Mouse (Mus musculus) hindbrain, embryonic 11.5 days (tissue): Measurements from ENCODE around the gene AI481877. TPM values are rescaled to one million over a fixed set of nuclear protein-coding genes. Genes with fewer than 3 reads are reported as not detected.
A peak's percentile ranks its signal among the peaks of the same experiment; 100 is the strongest.

Source experiments
- ATAC-seq: fragments of 200-750 bp; cut with Nextera tagmentation; 2 replicates; pipeline ENCODE4 v1.8.0; 2017; ENCODE audit warnings: mild to moderate bottlenecking, moderate TSS enrichment, moderate library complexity; ENCODE audit not compliant: low FRiP score
- DNase-seq: peaks from one replicate; pipeline ENCODE4 v3.0.0-alpha.2; 2015; ENCODE audit warnings: low spot score
- H3K27ac ChIP-seq: fragments of 300-500 bp; sonication (generic); 2 replicates; pipeline ENCODE4 v1.5.1; 2014; ENCODE audit warnings: mild to moderate bottlenecking, low read depth, low read length
- H3K27me3 ChIP-seq: fragments of 300-500 bp; sonication (generic); 2 replicates; pipeline ENCODE4 v1.6.1; 2014; ENCODE audit warnings: mild to moderate bottlenecking, low read length, moderate library complexity, mixed read lengths; ENCODE audit not compliant: control insufficient read depth, insufficient read depth
- H3K36me3 ChIP-seq: fragments of 300-500 bp; sonication (generic); 2 replicates; pipeline ENCODE4 v1.6.1; 2014; ENCODE audit warnings: mild to moderate bottlenecking, low read length, moderate library complexity, mixed read lengths; ENCODE audit not compliant: control insufficient read depth, insufficient read depth
- H3K4me1 ChIP-seq: fragments of 300-500 bp; sonication (generic); replicated peaks from 2 replicates; pipeline ENCODE4 v1.6.1; 2014; ENCODE audit warnings: low read length, mixed read lengths; ENCODE audit not compliant: control insufficient read depth, insufficient read depth
- H3K4me2 ChIP-seq: fragments of 300-500 bp; sonication (generic); replicated peaks from 2 replicates; pipeline ENCODE4 v1.6.1; 2014; ENCODE audit warnings: mild to moderate bottlenecking, low read depth, low read length
- H3K4me3 ChIP-seq: fragments of 300-500 bp; sonication (generic); 2 replicates; pipeline ENCODE4 v1.5.1; 2014; ENCODE audit warnings: low read depth, low read length
- H3K9ac ChIP-seq: fragments of 300-500 bp; sonication (generic); 2 replicates; pipeline ENCODE4 v1.6.1; 2014; ENCODE audit warnings: low read depth, low read length
- H3K9me3 ChIP-seq: fragments of 300-500 bp; sonication (generic); 2 replicates; pipeline ENCODE4 v1.6.1; 2016; ENCODE audit warnings: low read length; ENCODE audit not compliant: control insufficient read depth
- WGBS: fragments of 180-500 bp; shearing (Covaris S2); extraction: QIAGEN DNeasy Blood & Tissue Kit; methylation state at CpG from one replicate; pipeline ENCODE4 v1.1.7; 2014; 5-methylcytosine and 5-hydroxymethylcytosine counted together
- polyA plus RNA-seq: library from polyadenylated mRNA; unstranded; fragments of >200 nt; fragmentation: Nextera tagmentation; extraction: Ambion mirVana; gene quantifications from 2 replicates; pipeline ENCODE4 v1.2.1, GENCODE M21; 2014

The AI481877 gene
- polyA plus RNA-seq, 1 experiment from 2014 or later = not detected

DNA sequence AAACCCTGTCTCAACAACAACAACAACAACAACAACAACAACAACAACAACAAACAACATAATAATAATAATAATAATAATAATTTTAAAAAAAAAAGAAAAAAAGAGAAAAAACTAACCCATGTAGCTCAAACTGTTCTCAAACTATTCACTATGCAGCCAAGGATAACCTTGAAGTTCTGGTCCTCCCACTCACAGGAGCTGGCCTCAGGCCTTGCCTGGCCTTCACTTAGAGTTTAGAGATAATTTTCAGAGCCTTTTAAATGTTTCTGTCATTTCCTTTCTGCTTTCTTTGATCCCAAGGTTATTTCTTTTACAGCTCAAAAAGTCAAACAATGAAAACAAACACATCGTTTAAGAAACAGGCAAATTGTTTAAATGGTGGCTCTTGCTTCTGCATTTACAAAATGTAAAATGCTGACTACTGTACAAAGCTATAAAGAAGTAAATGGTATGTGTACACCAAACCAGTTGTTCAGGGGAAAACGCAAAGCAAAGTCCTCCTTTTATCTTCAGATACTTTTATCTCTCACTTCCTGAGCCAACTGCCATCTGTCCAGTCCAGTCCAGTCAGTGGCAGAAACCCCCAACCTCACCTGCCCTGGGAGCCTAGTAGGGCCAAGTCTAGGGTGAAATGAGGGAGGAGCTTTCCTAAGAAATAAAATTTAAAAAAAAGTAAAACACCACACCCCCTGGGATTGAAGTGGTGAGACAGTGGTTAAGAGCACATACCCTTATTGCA lies 34.6 kb upstream of the AI481877 start:
- Histone ChIP-seq H3K4me2 (no peak overlapping the region), H3K27ac (no peak overlapping the region), H3K9me3 (no peaks in the 10 kb centered on the region), H3K9ac (no peak overlapping the region), H3K27me3 (no peaks in the 10 kb centered on the region), H3K4me1 (no peaks in the 10 kb centered on the region), H3K36me3 (no peaks in the 10 kb centered on the region), H3K4me3 (no peak overlapping the region)
- ATAC-seq = no peak
- DNase-seq = no peak
- 87% methylated on average over 2 of the region's 2 CpGs for WGBS

DNA sequence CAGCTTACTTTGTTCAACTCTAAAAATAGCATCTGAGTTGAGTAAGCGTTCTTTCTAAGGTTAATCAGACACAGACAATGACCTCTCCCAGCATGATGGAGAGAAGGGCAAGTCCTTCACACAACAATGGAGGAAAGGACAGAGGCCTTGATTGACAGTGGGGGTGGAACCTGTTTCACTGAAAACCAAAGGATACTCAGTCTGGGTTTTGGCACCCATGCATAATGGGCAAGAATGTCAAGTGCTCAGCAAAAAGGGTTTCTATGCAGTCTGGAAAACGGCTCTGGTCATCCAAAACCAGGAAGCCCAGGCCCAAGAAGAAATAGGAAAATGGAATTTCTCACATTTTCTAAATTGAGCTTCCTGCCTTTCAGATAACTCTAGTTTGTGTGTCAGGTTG lies 33.8 kb upstream of the AI481877 start:
- no peaks in the 10 kb centered on the region for H3K4me1 ChIP-seq
- ATAC-seq = no peak; the same call in 1 of the 2 replicates
- H3K27me3 ChIP-seq = no peaks in the 10 kb centered on the region
- no peak overlapping the region for H3K9ac ChIP-seq
- H3K4me3 ChIP-seq = no peak overlapping the region
- peak; percentile 24 for DNase-seq
- no peaks in the 10 kb centered on the region for H3K36me3 ChIP-seq
- WGBS = 20% methylated on average over 2 of the region's 2 CpGs
- H3K27ac ChIP-seq = no peak overlapping the region
- H3K9me3 ChIP-seq = no peaks in the 10 kb centered on the region
- H3K4me2 ChIP-seq = no peak overlapping the region

DNA sequence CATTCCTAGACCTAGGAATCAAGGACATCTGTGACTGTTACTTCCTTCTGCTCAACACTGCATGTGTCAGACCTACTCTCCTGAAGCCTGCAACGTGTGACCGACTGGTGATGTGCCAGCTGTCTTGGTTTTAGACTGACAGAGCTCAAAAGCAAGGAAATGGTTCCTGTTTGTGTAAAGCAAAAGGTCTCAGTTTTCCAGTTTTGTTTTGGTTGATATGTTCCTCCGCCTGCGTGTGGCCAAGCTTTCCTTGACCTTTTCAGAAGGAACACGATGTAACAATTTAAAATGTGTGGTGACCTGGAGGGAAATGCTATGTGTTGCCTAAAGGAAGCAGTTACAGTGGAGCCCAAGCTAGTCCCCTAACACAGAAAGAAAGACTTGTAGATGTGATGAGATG lies 31.2 kb upstream of the AI481877 start:
- Histone ChIP-seq H3K4me3 (no peak overlapping the region), H3K4me2 (no peak overlapping the region), H3K27me3 (no peaks in the 10 kb centered on the region), H3K4me1 (no peaks in the 10 kb centered on the region), H3K9ac (no peak overlapping the region), H3K9me3 (no peaks in the 10 kb centered on the region), H3K27ac (no peak overlapping the region), H3K36me3 (no peaks in the 10 kb centered on the region)
- WGBS = 85% methylated on average over 5 of the region's 5 CpGs
- no peak for DNase-seq
- ATAC-seq = no peak

DNA sequence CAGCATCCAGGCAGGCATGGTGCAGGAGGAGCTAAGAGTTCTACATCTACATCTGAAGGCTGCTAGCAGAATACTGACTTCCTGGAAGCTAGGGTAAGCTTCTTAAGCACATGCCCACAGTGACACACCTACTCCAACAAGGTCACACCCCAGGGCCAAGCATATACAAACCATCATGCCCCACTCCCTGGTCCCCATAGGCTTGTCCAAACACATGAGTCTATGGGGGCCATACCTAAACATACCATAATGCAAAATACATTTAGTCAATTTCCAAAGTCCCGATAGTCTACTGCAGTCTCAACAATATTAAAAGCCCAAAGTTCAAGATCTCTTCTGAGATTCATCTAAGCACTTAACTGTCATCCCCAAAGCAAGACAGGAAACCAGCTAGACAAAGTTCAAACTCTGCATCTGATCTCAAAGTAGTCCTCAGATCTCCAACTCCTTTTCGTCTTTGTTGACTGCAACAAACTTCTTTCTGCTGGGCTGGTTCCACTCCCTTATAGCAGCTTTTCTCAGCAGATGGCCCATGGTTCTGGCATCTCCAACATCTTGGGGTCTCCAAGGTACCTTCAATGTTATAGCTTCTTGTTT lies 28.6 kb upstream of the AI481877 start:
- no peak overlapping the region for H3K4me2 ChIP-seq
- no peaks in the 10 kb centered on the region for H3K9me3 ChIP-seq
- H3K9ac ChIP-seq = no peak overlapping the region
- H3K36me3 ChIP-seq = no peaks in the 10 kb centered on the region
- no peak for DNase-seq
- WGBS = 89% methylated on average over 2 of the region's 2 CpGs
- H3K27me3 ChIP-seq = no peaks in the 10 kb centered on the region
- H3K4me1 ChIP-seq = no peaks in the 10 kb centered on the region
- no peak overlapping the region for H3K27ac ChIP-seq
- ATAC-seq = no peak
- no peak overlapping the region for H3K4me3 ChIP-seq

DNA sequence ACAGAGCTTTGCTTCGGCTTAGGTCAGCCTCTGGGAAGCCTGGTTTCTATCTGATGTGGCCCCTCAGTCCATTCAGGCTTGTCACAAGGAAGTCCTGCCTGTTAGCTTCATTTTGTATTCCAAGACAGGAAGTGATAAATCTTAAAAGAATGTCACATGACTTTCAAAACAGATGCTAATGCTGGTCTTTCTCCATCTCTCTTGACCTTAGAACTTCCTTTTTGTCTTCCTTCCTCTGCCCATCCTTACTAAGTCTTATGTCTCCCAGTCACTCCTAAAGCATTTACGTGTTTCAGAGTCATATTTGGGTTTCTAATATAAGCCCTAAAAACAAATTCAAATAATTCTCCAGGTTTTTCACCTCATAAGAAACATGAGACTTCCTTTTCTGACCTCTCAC lies 25.3 kb upstream of the AI481877 start:
- Histone ChIP-seq H3K4me2 (no peak overlapping the region), H3K27ac (no peak overlapping the region), H3K4me1 (no peaks in the 10 kb centered on the region), H3K9me3 (no peaks in the 10 kb centered on the region), H3K36me3 (no peaks in the 10 kb centered on the region), H3K4me3 (no peak overlapping the region), H3K9ac (no peak overlapping the region), H3K27me3 (no peaks in the 10 kb centered on the region)
- WGBS = 78% methylated on average over 2 of the region's 2 CpGs
- DNase-seq = no peak
- no peak for ATAC-seq

DNA sequence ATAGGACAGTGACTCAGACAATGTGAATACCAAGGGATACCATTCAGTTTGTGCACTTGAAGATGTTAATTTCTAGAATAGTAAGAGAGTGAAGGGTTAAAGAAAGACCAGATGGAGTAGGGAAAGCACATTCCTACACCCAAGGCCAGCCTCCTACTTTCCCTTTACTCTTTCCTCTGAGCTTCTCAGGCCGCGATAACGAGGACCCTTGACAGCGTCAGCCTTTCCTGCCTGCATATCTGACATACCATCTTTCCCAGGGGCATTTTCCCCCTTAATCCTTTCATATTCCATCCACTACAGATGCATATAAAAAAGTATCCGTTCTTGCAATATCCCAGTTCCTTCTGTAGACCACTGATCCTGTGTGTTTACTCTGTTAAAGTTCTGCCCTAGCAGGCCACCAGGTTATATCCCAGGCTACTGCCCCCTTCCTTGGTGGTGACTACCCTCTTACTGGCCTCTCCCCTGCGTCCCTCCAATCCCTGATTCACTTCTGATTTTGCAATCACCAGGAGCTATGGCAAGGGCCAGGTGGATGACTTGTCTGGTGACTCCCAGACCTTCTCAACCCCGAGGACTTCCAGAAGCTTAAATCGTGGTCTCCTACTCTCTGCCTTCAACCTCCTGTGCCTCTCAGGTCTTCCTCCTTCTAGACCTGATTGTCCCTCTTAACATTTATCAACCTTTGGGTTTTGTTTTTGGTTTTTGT lies 22.3 kb upstream of the AI481877 start:
- Histone ChIP-seq H3K4me3 (no peak overlapping the region), H3K27me3 (no peaks in the 10 kb centered on the region), H3K9me3 (no peaks in the 10 kb centered on the region), H3K36me3 (no peaks in the 10 kb centered on the region), H3K4me1 (no peaks in the 10 kb centered on the region), H3K27ac (no peak overlapping the region), H3K9ac (no peak overlapping the region), H3K4me2 (no peak overlapping the region)
- 74% methylated on average over 8 of the region's 8 CpGs for WGBS
- ATAC-seq (no peak), DNase-seq (no peak)

DNA sequence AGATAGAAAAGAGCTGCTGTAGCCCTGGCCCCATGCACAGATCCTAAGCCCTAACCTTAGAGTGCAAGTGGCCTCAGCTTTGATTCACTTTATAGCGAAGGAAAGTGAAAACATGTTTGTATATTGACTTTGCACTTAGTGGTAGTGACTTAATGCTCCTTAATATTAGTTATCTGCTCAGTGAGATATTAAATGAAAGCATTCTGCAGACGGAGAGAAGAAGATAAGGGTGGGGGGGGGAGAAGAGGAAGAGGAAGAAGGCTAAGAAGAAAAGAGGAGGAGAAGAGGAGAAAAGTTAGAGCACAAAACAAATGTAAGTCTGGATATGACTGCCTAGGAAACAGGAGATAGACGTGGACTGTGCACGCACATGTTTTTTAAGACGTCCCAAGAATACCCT lies 21.5 kb upstream of the AI481877 start:
- H3K27me3 ChIP-seq = no peaks in the 10 kb centered on the region
- no peaks in the 10 kb centered on the region for H3K36me3 ChIP-seq
- no peak overlapping the region for H3K4me3 ChIP-seq
- no peak overlapping the region for H3K9ac ChIP-seq
- WGBS = 90% methylated on average over 5 of the region's 5 CpGs
- no peaks in the 10 kb centered on the region for H3K4me1 ChIP-seq
- H3K4me2 ChIP-seq = no peak overlapping the region
- ATAC-seq (no peak), DNase-seq (no peak)
- no peak overlapping the region for H3K27ac ChIP-seq
- no peaks in the 10 kb centered on the region for H3K9me3 ChIP-seq

DNA sequence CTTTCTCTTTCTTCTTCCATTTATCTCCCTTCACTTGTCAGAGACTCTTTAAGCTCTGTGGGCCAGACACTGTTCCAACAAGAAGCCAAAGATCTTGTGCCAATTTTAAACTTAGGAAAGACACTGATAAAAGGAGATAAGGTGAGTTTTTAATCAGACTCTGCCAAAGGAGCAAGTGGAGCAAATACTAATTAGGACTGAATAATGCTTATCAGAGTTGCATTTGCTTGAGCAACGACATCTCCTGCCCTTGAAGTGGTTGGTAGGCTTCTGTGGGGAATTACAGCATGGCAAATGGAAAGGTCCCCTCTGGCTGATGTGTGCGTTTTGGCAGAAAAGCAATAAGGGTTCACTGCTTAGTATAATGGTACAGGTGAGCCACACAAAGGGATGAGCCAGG lies 18.9 kb upstream of the AI481877 start:
- Histone ChIP-seq H3K9ac (no peak overlapping the region), H3K9me3 (no peaks in the 10 kb centered on the region), H3K4me3 (no peak overlapping the region), H3K4me2 (no peak overlapping the region), H3K27me3 (no peaks in the 10 kb centered on the region), H3K27ac (no peak overlapping the region), H3K4me1 (no peaks in the 10 kb centered on the region), H3K36me3 (no peaks in the 10 kb centered on the region)
- no peak for DNase-seq
- no peak for ATAC-seq
- 82% methylated on average over 2 of the region's 2 CpGs for WGBS
